12 mouse cellular contexts compared by ENCODE assay signal in genomic region chr2:134872490-134872781, GRCm38 (mm10).
DNase-seq lines count a peak whose midpoint lies in the region; ATAC-seq lines count a peak whose summit lies in the region.
"Had no signal": no experiment of that assay in that cellular context is flagged by ENCODE, and none has a peak within 500 bp of the region (broad histone marks: within the 10 kb centered on the region; RNA-seq: fewer than 3 reads in every experiment).

No protein-coding gene starts in this region.

- H3K4me2 ChIP-seq in liver, embryonic 12.5 days = peak overlapping the region; percentile 47
- H3K4me2 ChIP-seq: neural tube, embryonic 15.5 days had no signal

- H3K9ac ChIP-seq in liver, embryonic 12.5 days = no peak overlapping the region
- H3K9ac ChIP-seq: neural tube, embryonic 15.5 days had no signal

- peak overlapping the region; percentile 1; the same call in 1 of the 2 replicates for H3K4me3 ChIP-seq in liver, embryonic 12.5 days
- H3K4me3 ChIP-seq: erythroblast, embryonic 14.5 days; neural tube, embryonic 15.5 days had no signal

- peak overlapping the region; percentile 48 for H3K27ac ChIP-seq in liver, embryonic 12.5 days
- H3K27ac ChIP-seq: neural tube, embryonic 15.5 days had no signal

- peak; percentile 84 for ATAC-seq in liver, embryonic 12.5 days

- intact Hi-C loops in gastrocnemius, postnatal 14 days (cut with DNase I; ENCODE audit: low total_unique reads) = no loop called here

- peak; percentile 17 for DNase-seq in kidney, adult 9 months
- no peak for DNase-seq in kidney, adult 8-10 months
- DNase-seq in testis, postnatal 14 days (ENCODE audit: low spot score) = peak; percentile 3
- DNase-seq in testis, postnatal 10 days (ENCODE audit: low spot score) = no peak
- no peak for DNase-seq in cerebellum, postnatal 36 days
- no peak for DNase-seq in gastrocnemius, postnatal 14 days
- DNase-seq in spleen, postnatal 4 days (ENCODE audit: low spot score in 2 of 2) = no peak
- DNase-seq: cerebellum, adult 8-10 months had no signal

- no peaks in the 10 kb centered on the region for H3K36me3 ChIP-seq in liver, embryonic 12.5 days
- H3K36me3 ChIP-seq: neural tube, embryonic 15.5 days had no signal

- no peaks in the 10 kb centered on the region for H3K9me3 ChIP-seq in liver, embryonic 12.5 days (replicated peaks)
- H3K9me3 ChIP-seq: neural tube, embryonic 15.5 days had no signal

- peaks cover 21% of the 10 kb centered on the region for H3K4me1 ChIP-seq in liver, embryonic 12.5 days

- no peaks in the 10 kb centered on the region for H3K27me3 ChIP-seq in liver, embryonic 12.5 days (replicated peaks)
- H3K27me3 ChIP-seq: CH12.LX; neural tube, embryonic 15.5 days had no signal

Comparison
In these comparisons a context has a peak if more than half of its experiments do, and no peak if none do; other contexts are left out.
1. DNase-seq: peak in kidney, adult 9 months (single experiment) and testis, postnatal 14 days (single experiment); none in kidney, adult 8-10 months (0 of 2), testis, postnatal 10 days (single experiment), cerebellum, postnatal 36 days (0 of 2), gastrocnemius, postnatal 14 days (single experiment) and spleen, postnatal 4 days (0 of 2).